Mouse (Mus musculus) spleen, postnatal 0 days (tissue): ENCODE results near the gene Tsc22d3. TPM values are rescaled to one million over a fixed set of nuclear protein-coding genes. Genes with fewer than 3 reads are reported as not detected.

Experiments
- polyA plus RNA-seq: library from polyadenylated mRNA; unstranded; fragments of >200 nt; fragmentation: Nextera tagmentation; extraction: Ambion mirVana; gene quantifications from 2 replicates; pipeline ENCODE4 v1.2.1, GENCODE M21; 2015

The Tsc22d3 gene
- polyA plus RNA-seq: 43.2 and 49.4 TPM in 2 replicates

DNA sequence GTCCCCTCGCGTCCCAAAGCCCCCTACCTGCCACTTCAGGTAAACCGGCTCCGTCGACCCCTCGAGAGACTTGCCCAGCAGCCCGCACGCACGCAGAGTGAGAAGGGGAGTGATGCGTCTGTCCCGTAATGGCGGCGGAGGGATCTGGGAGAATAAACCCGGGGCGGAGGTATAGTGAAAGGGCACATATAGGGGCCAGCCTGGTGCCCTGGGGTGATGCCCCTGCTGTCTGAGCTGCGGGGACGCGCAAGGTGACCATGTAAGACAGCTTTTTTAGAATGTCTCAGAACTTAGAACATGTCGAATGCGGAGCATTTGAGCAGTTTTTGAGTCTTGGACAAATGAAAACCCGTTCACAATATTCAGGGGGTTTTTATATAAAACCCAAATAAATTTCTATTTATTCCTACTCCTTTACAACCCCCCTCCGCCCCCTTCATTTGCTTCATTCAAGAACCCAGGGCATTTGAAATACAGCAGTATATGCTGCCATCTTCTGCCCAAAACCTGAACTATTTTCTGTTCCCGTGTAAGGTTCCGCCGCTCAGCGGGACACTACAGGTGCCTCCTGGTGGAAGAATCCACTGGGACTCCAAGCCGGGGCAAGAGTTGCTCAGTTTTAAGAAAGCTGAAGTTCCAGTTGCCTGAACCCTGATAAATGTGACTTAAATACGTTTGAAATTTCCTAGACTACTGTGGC lies at the start of gene Tsc22d3:
TSS of gene Tsc22d3 (minus strand) at position 250 of the 700 bp plus-strand sequence.

Other genes starting within 250 kb of the Tsc22d3 start
- 46.9 and 52.2 TPM in 2 replicates for gene Prps1, start 144.0 kb downstream of the Tsc22d3 start, polyA plus RNA-seq
- 1.2 and 1.6 TPM in 2 replicates for gene Mid2, start 63.9 kb upstream of the Tsc22d3 start, polyA plus RNA-seq
- gene Tex13b, start 212.8 kb upstream of the Tsc22d3 start, polyA plus RNA-seq: not detected in 2 replicates